Mouse (Mus musculus): ENCODE measurements around the gene Samd3.
A peak's percentile ranks its signal among the peaks of the same experiment; 100 is the strongest.

Gene Samd3

GRCm38 (mm10) chr10:26229488-26229887, at the start of gene Samd3:
Gene Samd3, plus strand, starts transcription at chr10:26229707.
- DNase-seq, result no peak

- DNase-seq, result no peak
Observed at GRCm38 (mm10) chr10:26185289-26185688, 44.2 kb upstream of the Samd3 start.

DNA sequence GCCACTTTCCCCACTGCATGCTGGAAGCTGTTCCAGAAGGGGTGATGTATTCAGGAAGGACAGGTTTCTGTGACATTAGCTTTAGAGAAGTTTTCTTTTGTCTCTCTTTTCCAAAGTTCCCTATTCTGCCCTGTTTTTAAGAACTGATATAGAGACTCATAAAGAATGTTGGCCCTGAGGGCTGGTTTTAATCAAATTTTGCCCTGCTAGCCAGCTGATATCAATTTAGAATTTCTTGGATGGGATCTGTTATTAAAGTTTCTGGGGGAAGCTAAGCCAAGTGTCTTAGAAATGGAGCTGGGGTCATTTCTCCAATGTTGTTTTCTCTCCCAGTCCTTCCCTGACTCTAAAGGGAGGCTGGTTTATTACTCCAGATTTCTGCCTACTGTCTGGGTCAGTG, 38.7 kb upstream of the Samd3 start:
- DNase-seq, result no peak

GRCm38 (mm10) chr10:26194892-26195291, 34.6 kb upstream of the Samd3 start:
- DNase-seq, result no peak

DNA sequence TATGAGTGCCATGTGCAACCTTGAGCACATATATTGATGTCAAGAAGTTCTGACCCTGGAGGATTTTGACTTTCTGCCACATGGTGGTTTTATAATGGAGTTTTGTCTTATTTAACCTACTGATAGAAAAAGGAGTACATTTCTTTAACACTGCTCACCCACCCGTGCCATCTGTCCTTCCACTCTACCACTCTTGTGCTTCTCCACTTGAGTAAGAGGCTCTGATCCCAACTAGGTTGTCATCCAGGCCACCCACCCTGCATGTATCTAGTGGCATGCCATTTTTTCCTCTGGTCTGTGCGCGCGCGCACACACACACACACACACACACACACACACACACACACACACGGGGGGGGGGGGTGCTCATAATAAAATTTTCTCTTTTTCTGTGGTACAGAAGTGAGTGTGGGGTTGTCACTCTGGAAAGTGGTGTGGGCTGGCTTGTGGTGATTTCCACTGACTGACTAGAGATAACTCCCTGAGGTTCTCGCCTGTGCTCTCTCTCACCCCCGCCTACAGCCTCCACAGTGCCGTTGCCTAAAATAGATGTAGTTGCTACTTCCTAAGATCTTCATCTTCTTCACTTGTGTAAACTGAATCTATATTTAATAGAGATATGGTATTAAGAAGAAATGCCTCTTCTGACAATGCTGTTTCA, 26.7 kb upstream of the Samd3 start:
- DNase-seq, result no peak

GRCm38 (mm10) chr10:26220729-26221128, 8.8 kb upstream of the Samd3 start:
- DNase-seq, result no peak

DNA sequence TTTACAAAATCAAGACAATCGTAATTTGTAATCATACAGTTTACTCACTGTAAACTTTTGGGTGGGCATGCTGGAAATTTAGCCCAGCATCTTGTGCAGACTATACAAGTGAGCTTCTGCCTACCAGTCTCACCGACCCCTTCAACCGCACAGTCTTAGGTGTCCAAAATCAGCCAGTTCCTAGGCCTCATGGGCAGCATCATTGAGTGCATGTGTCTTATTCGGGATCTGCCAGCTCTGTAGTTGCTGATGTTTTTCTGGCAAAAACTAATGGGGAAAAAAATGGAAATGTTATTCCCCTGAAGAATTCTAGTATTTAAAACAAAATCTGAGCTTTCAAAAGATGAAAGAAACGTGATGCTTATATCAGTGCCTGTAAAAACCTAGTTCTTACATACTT, 3.3 kb upstream of the Samd3 start:
- no peak for DNase-seq

DNA sequence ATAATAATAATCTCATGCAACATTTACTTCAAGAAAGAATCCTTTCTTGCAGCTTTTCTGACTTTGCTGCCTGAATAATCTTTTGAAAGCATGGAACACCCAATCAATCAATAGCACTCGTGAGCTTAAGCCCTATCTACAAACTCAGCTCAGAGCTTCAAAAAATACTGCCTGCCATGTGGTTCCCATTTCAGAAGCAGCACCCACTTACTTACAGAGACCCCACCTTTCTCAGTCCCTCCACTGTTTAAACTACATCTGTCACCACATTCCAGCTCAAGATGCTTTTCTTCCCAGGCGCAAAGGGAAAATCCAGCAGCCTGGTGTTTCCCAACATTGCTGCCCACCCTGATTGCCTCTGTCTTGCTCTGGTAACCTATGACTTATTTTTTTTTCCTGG, 2.8 kb upstream of the Samd3 start:
- no peak for DNase-seq

DNA sequence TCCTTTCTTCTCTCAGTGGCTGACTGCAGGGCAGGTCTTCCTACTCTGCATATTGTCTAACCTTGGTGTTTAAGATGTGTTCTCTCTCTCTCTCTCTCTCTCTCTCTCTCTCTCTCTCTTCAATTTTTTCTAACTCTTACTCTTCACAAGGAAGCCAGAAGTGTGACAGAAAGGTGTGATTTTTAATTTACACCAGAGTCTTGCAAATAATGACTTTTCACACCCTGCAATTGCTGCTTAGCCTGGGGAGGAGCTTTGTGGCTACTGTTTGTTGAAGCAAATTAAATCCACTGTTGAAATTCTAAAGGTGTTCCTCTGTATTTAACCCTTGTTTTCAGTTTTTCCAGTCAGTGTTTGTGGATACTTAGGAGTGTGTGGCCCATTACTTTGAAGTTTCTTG, 1.3 kb upstream of the Samd3 start:
- DNase-seq, result no peak

DNA sequence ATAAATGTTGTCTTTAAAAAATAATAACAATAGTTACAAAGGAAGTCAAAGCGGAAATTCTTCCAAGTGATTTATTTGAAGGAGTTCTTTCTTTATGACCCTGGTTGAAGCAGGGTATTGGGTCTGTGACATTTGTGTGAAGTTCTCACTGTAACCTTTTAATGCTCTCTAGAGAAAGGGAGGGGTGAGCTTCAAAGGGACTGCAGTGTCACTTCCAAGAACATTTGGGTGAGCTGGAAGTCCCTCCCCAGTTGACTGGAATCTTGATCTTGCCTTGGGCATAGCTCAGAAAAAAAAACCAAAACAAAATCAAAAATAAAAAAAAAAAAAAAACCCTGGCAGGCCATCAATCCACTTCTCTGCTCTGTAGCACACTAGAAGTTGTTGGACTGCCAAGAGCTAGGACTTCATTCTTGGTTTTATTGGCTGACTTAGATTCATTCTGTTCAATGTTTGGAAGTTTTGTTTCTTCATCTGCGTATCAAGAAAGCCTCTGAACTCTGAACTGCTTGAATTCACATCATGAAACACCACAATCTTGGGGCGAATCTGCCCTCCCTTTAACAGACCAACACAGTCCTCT, 2.7 kb downstream of the Samd3 start:
- no peak for DNase-seq

DNA sequence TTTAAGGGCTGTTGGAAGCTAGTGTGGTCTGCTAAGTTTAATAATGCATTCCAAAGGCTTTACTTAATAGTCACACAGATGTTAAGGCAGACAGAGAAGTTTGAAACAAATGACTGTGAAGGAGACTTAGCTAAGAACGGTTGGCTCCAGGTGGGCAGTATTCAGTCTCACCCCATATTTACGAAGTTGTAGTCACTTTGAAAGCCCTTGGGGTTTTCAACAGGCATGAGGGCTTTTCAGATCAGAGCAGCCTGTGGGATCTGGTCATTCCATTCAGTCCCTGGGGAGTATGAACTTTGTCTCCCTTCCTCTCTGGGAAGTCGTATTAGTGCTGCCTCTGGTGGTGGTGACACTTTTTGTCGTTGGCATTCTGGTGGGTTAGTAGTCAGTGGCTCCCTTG, 9.1 kb downstream of the Samd3 start:
- DNase-seq, result no peak

- DNase-seq, result no peak
Observed at GRCm38 (mm10) chr10:26239090-26239489, 9.6 kb downstream of the Samd3 start.

GRCm38 (mm10) chr10:26243203-26243602, 13.7 kb downstream of the Samd3 start:
- DNase-seq, result peak; percentile 19

GRCm38 (mm10) chr10:26244466-26244865, 15.0 kb downstream of the Samd3 start:
- no peak for DNase-seq

DNA sequence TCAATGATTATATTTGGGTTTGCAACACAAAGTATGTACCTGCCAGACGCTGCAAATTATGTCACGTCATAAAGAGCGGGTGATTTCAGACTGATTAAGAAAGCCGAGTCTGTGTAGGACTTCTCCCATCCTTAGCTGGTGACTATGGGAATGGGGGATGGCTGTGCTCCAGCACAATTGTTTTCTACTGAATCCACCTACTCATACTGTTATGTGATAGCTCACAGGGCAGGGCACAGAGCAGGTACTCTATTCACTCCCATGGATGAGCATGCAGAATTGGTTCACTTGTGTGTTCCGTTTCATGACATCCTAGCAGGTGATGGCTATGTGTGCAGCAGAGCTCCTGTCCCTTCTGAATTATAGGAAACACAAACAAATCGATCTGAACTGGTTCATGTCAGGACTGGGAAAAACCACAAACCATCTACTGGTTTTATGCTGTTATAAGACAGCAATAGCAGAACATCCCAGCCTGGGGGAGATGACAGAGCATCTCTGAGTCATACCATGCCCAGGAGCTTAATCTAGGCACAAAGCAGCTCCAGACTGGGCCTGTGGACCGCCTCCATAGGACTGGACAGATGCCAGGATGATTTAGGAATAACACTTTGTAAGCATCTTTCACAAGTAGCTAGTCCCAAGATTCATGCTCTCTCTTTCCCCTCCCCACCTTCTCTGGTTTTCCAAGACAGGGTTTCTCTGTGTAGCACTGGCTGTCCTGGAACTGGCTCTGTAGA, 20.1 kb downstream of the Samd3 start:
- peak; percentile 62 for DNase-seq

DNA sequence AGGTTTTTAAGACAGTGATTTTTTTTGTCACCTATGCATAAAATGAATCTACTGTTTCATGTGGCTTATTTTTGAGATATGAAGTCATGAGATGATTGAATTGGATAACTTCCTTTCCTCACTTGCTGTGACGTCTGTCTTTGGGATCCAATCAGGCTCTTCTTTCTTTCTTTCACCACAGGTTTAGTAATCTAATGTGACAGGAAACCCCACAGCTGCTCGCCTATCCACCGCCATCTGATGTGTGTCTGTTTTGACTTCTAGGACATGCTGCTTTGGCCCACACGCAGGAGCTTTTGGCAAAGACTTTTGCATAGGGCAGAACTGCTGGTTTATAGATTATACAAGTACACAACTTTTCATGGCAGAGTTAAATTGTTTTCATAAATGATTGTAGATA, 30.4 kb downstream of the Samd3 start:
- no peak for DNase-seq

- no peak for DNase-seq
Observed at GRCm38 (mm10) chr10:26263744-26264459, 34.4 kb downstream of the Samd3 start.

DNA sequence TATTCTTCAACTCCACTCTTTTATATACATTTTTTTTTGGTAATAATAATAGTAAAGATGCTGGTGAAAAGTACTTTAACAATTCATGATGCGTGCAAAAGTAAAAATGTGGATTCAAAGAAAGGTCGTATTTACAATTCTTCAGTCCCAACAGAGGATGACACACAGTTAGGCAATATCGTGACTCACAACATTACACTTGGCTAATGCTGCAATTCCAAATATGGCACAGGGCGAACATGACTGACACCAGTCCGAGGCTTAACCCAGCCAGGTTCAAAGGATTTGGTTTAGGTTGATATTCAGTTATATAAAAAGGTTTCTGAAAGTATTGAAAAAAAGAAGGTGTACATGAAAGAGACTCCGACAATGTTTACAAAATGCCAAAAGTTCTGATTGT, 45.9 kb downstream of the Samd3 start:
- DNase-seq, result no peak

GRCm38 (mm10) chr10:26280009-26280408, 50.5 kb downstream of the Samd3 start:
- no peak for DNase-seq

DNA sequence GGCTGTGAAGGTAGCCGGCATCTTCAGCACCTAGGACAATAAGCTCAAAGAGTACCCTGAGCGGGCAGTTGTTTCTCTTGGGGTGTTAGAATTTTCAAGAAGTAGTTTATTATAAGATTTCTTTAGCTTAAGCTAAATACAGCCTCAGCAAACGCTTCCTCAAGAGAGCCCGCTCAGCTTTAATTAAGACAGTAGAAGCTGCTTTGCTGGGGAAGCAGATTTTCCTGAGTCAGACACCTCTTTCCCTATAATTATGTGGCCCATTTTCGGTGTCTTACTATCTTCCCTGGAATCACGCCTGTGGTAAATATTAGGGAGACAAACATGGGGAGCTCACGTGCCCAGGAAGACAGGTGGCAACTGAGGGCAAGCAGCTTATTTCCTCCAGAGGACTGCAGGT, 57.6 kb downstream of the Samd3 start:
- no peak for DNase-seq

GRCm38 (mm10) chr10:26297200-26297599, 67.7 kb downstream of the Samd3 start:
- DNase-seq, result peak; percentile 49

- DNase-seq, result no peak
Observed at GRCm38 (mm10) chr10:26297626-26298025, 68.1 kb downstream of the Samd3 start.

GRCm38 (mm10) chr10:26302336-26302735, 72.8 kb downstream of the Samd3 start:
- DNase-seq, result no peak

DNA sequence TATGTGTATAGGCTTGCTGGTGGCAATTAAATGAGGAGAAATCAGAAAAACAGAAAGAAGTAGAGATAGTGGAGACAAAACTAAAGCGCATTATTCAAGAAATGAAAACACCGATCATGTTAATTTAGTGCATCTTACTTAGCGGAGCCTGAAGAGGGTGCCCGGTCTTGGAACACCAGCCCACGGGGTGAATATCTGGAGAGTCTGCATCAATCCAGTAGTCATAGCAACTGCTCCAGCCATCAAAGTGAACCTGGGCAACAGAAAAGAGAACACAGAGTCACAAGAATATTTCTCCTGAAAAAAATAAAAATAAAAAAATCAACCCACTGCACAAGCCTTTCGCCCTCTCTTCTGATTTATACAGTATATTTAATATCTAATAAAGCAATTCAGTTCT, 74.0 kb downstream of the Samd3 start:
- DNase-seq, result no peak

All from right cerebral cortex, postnatal 25 days (tissue).